Mouse (Mus musculus) retina, embryonic 14.5 days (tissue): ENCODE measurements around the gene Lca5.

ENCODE experiments used
- DNase-seq: peaks from one replicate; pipeline ENCODE4 v3.0.0-alpha.2; 2015; ENCODE audit warnings: low spot score

Gene Lca5

GRCm38 (mm10) chr9:83440392-83441357 lies at the start of gene Lca5:
Gene Lca5 (minus strand): TSS chr9:83441127.
- DNase-seq: peak; percentile 97

GRCm38 (mm10) chr9:83488491-83489210 lies 47.7 kb upstream of the Lca5 start:
- peak; percentile 53 for DNase-seq

GRCm38 (mm10) chr9:83487771-83488470 lies 47.0 kb upstream of the Lca5 start:
- DNase-seq: no peak

- no peak for DNase-seq
Observed at GRCm38 (mm10) chr9:83485966-83486365, 45.0 kb upstream of the Lca5 start.

- no peak for DNase-seq
Observed at GRCm38 (mm10) chr9:83485357-83485756, 44.4 kb upstream of the Lca5 start.

GRCm38 (mm10) chr9:83483419-83483818 lies 42.5 kb upstream of the Lca5 start:
- DNase-seq: no peak

- DNase-seq: peak; percentile 44
Observed at GRCm38 (mm10) chr9:83482176-83482949, 41.4 kb upstream of the Lca5 start.

GRCm38 (mm10) chr9:83469871-83470270 lies 28.9 kb upstream of the Lca5 start:
- DNase-seq: no peak

- peak; percentile 29 for DNase-seq
Observed at GRCm38 (mm10) chr9:83447771-83448170, 6.8 kb upstream of the Lca5 start.

GRCm38 (mm10) chr9:83447176-83447575 lies 6.2 kb upstream of the Lca5 start:
- no peak for DNase-seq

GRCm38 (mm10) chr9:83437621-83438020 lies 3.3 kb downstream of the Lca5 start:
- no peak for DNase-seq

- DNase-seq: peak; percentile 18
Observed at GRCm38 (mm10) chr9:83434489-83434888, 6.4 kb downstream of the Lca5 start.

- peak; percentile 26 for DNase-seq
Observed at GRCm38 (mm10) chr9:83433661-83434060, 7.3 kb downstream of the Lca5 start.

GRCm38 (mm10) chr9:83427926-83428325 lies 13.0 kb downstream of the Lca5 start:
- DNase-seq: no peak

- DNase-seq: no peak
Observed at GRCm38 (mm10) chr9:83418965-83419364, 22.0 kb downstream of the Lca5 start.

GRCm38 (mm10) chr9:83413046-83413445 lies 27.9 kb downstream of the Lca5 start:
- DNase-seq: peak; percentile 28

GRCm38 (mm10) chr9:83405150-83405549 lies 35.8 kb downstream of the Lca5 start:
- no peak for DNase-seq

- DNase-seq: no peak
Observed at GRCm38 (mm10) chr9:83400783-83401182, 40.1 kb downstream of the Lca5 start.

GRCm38 (mm10) chr9:83399414-83399813 lies 41.5 kb downstream of the Lca5 start:
- DNase-seq: no peak

- no peak for DNase-seq
Observed at GRCm38 (mm10) chr9:83398260-83398659, 42.7 kb downstream of the Lca5 start.

- DNase-seq: no peak
Observed at GRCm38 (mm10) chr9:83395456-83395855, 45.5 kb downstream of the Lca5 start.

GRCm38 (mm10) chr9:83391996-83392395 lies 48.9 kb downstream of the Lca5 start:
- no peak for DNase-seq
